Mouse (Mus musculus): ENCODE data around the gene March9. TPM values are rescaled to one million over a fixed set of nuclear protein-coding genes. Genes with fewer than 3 reads are reported as not detected.
"Not testable (repeated sequence)": the region's sequence is repeated elsewhere in the genome, so short reads cannot be mapped to it uniquely, and the experiment has no call there.

March9 gene
- polyA plus RNA-seq, 1 experiment from 2014 or later = 1.6 TPM

- 59% methylated on average over 4 of the region's 4 CpGs for WGBS
- H3K4me3 ChIP-seq = no peak overlapping the region
- no peaks in the 10 kb centered on the region for H3K9me3 ChIP-seq
- peaks cover 63% of the 10 kb centered on the region for H3K27me3 ChIP-seq (ENCODE audit: insufficient read depth, poor library complexity, severe bottlenecking)
- H3K36me3 ChIP-seq = no peaks in the 10 kb centered on the region
- H3K4me1 ChIP-seq (replicated peaks) = peaks cover 46% of the 10 kb centered on the region
- no peak for DNase-seq (ENCODE audit: low spot score)
- no peak overlapping the region for H3K27ac ChIP-seq
Observed at GRCm38 (mm10) chr10:127076082-127076481, 16.1 kb upstream of the March9 start.

DNA sequence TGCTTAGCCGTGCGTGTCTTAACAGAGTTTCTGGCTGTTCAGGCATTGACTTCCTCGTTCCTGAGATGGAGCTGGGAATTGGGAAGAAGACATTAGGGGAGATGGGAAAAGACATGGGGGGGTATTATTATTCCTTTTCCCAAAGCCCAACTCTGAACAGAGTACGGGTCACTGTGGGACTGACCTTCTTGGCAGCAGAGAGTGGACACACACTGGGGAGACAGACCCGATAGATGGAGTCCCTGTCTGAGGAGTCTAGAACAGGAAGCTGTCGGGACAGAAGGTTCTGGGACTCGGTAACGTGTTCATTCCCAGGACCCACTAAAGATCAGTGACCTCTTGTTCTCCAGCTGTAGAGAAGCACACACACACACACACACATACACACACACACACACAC, 15.7 kb upstream of the March9 start:
- Histone ChIP-seq H3K27me3 (ENCODE audit: insufficient read depth, poor library complexity, severe bottlenecking) (peaks cover 58% of the 10 kb centered on the region), H3K36me3 (no peaks in the 10 kb centered on the region), H3K4me3 (no peak overlapping the region), H3K27ac (no peak overlapping the region), H3K4me1 (replicated peaks) (peaks cover 46% of the 10 kb centered on the region), H3K9me3 (no peaks in the 10 kb centered on the region)
- WGBS = 75% methylated on average over 8 of the region's 8 CpGs
- DNase-seq (ENCODE audit: low spot score) = no peak

DNA sequence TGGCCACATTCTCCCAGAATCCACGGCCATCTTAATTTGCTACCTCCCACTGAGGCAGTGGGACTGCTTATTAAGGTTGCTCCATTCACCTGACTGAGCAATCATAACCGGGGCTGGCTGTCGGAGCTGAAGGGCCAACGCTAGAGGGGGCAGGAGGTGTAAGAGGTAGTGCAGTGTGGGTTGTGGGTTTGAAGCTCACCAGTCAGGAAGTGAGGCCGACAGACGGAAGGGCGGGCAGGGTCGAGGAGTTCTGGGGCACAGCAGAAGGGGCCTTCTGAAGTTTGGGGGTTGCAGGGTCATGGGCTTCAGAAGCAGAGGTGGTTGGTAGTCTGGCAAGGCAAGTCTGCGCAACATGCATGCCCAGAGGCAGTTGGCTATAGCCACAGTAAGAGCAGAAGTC, 15.1 kb upstream of the March9 start, which contains the start of gene Agap2:
Agap2 (plus strand) TSS at position 205 of the 400 bp plus-strand sequence.
- DNase-seq (ENCODE audit: low spot score) = no peak
- Histone ChIP-seq H3K9me3 (no peaks in the 10 kb centered on the region), H3K36me3 (no peaks in the 10 kb centered on the region), H3K4me3 (no peak within 1 kb of the TSS), H3K27me3 (ENCODE audit: insufficient read depth, poor library complexity, severe bottlenecking) (peaks cover 53% of the 10 kb centered on the region), H3K27ac (no peak within 1 kb of the TSS), H3K4me1 (replicated peaks) (peaks cover 42% of the 10 kb centered on the region)
- WGBS = 68% methylated on average over 9 of the region's 9 CpGs

DNA sequence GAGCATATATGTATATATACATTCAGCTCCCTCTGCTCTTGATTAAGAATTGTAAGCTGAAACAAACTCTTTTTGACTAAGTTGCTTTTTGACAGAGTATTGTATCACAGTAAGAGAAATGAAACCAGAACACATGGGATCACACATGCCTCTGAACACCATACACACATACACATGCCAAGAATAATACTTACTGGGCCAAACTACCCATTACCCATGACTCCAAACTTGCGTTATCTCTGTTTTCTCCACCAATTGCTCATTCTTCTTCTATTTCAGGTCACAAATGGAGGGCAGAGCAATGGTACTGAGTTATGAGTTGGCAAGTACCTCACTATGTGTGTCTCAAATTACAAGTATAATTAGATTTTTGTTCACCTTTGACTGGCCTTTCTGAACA, 14.0 kb upstream of the March9 start:
- Histone ChIP-seq H3K9me3 (no peaks in the 10 kb centered on the region), H3K4me1 (replicated peaks) (peaks cover 38% of the 10 kb centered on the region), H3K36me3 (no peaks in the 10 kb centered on the region), H3K4me3 (no peak overlapping the region), H3K27ac (no peak overlapping the region), H3K27me3 (ENCODE audit: insufficient read depth, poor library complexity, severe bottlenecking) (peaks cover 42% of the 10 kb centered on the region)
- DNase-seq (ENCODE audit: low spot score) = no peak
- 91% methylated on average over 1 of the region's 1 CpGs for WGBS

- DNase-seq (ENCODE audit: low spot score); H3K36me3 ChIP-seq; H3K4me3 ChIP-seq; H3K27ac ChIP-seq; H3K9me3 ChIP-seq: not testable (repeated sequence)
- peaks cover 31% of the 10 kb centered on the region for H3K27me3 ChIP-seq (ENCODE audit: insufficient read depth, poor library complexity, severe bottlenecking)
- H3K4me1 ChIP-seq (replicated peaks) = peaks cover 38% of the 10 kb centered on the region
- WGBS = 85% methylated on average over 2 of the region's 2 CpGs
Observed at GRCm38 (mm10) chr10:127072969-127073368, 13.0 kb upstream of the March9 start.

- H3K9me3 ChIP-seq; H3K27ac ChIP-seq; DNase-seq (ENCODE audit: low spot score); H3K4me3 ChIP-seq: not testable (repeated sequence)
- 89% methylated on average over 4 of the region's 4 CpGs for WGBS
- H3K27me3 ChIP-seq (ENCODE audit: insufficient read depth, poor library complexity, severe bottlenecking) = peaks cover 24% of the 10 kb centered on the region
- H3K36me3 ChIP-seq = peaks cover 16% of the 10 kb centered on the region
- H3K4me1 ChIP-seq (replicated peaks) = peaks cover 34% of the 10 kb centered on the region
Observed at GRCm38 (mm10) chr10:127072270-127072669, 12.3 kb upstream of the March9 start.

GRCm38 (mm10) chr10:127071203-127071602, 11.2 kb upstream of the March9 start:
- peaks cover 26% of the 10 kb centered on the region for H3K36me3 ChIP-seq
- peak overlapping the region; percentile 93; the same call in 1 of the 2 replicates for H3K27ac ChIP-seq
- H3K4me1 ChIP-seq (replicated peaks) = peaks cover 38% of the 10 kb centered on the region
- WGBS = 81% methylated on average over 9 of the region's 9 CpGs
- peaks cover 14% of the 10 kb centered on the region for H3K27me3 ChIP-seq (ENCODE audit: insufficient read depth, poor library complexity, severe bottlenecking)
- peak overlapping the region; percentile 74 for H3K4me3 ChIP-seq
- no peaks in the 10 kb centered on the region for H3K9me3 ChIP-seq
- no peak for DNase-seq (ENCODE audit: low spot score)

DNA sequence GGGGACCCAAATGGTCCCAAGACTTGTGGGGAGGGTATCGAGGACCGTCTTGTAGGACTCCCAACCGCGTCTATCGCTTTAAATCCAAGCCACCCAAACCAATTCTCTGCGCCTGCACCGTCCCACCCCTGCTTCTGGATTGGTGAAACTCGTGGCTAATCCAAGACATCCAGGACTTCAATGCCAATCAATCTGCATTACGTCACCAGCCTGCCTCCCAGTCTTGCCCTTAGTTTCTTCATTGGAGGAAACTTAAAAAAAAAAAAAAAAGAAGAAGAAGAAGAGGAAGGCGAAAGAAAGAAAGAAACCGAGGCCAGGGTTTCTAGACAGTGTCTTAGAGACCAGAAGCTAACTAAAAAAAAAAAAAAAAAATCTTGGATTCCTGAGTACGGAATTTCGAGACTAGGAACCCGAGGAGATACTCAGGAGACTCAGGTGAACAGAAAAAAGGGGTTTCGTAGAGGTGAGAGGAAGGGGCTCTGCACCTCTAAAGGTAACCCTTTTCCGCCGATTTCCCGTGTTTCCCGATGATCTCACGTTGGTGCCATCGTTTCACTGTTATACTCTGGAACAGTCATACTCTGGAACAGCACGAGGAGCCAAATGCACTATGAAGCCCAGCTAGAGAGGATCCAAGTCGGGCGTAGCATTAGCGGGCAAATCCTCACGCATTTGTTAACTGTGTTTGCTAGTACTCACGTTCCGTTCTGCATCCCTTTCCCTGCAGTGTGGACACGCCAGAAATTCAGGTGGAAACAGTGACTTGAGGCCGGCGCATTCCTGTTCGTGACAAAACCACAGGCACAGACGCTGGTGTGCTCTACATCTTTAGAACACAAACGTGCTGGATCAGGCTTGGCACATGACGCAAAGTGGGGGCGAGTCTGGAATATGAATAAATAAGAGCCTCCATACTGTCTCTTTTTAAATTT, 10.5 kb upstream of the March9 start, which contains the start of gene Tspan31:
Tspan31 (minus strand) TSS at position 75 of the 932 bp plus-strand sequence.
- H3K27ac ChIP-seq = peak within 1 kb of the TSS; percentile 93
- DNase-seq (ENCODE audit: low spot score) = peak; percentile 90
- peaks cover 34% of the 10 kb centered on the region for H3K36me3 ChIP-seq
- no peaks in the 10 kb centered on the region for H3K9me3 ChIP-seq
- H3K4me1 ChIP-seq (replicated peaks) = peaks cover 40% of the 10 kb centered on the region
- peaks cover 6% of the 10 kb centered on the region for H3K27me3 ChIP-seq (ENCODE audit: insufficient read depth, poor library complexity, severe bottlenecking)
- 4% methylated on average over 36 of the region's 36 CpGs for WGBS
- H3K4me3 ChIP-seq = peak within 1 kb of the TSS; percentile 74

DNA sequence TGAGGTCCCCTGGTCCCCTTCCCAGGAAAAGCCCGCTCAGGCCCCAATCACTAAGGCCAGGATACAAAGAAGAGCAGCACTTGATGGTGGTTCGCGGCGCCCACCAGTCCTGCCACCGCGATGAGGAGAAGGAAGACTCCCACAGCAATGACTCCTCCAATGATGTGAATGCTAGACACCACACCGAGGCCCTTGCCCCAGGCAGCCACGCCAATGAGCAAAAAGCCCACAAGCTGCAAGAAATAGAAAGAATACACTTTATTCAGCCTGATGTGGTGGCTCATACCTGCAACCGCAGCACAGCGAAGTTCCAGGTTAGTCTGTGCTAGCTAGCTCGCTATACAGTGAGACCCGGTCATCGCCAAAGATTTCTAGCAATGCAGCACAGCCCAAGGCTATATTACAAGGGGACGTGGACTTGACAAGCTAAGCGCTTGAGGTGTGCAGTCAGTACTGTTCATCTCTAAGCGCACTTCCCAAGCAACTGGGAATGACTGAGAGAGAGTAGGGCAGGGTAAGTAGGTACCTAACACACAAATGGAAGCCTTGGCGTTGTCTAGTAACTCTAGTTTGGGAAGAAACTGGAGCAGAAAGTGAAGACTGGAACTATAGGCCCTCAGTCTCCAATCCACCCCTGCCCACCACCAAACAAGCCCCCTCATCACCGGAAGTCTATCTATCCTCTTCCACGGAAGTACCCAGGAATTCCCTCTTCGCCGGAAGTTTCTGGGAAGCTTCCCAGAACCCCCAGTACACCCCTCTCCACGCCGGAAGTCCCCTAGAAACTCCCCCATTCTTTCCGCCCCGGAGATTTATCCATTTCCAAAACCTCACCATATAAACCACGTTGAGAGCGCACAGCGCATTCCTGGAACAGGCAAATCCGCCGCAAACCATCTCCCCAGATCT, 9.6 kb upstream of the March9 start:
- no peaks in the 10 kb centered on the region for H3K9me3 ChIP-seq
- peaks cover 43% of the 10 kb centered on the region for H3K36me3 ChIP-seq
- no peaks in the 10 kb centered on the region for H3K27me3 ChIP-seq (ENCODE audit: insufficient read depth, poor library complexity, severe bottlenecking)
- H3K27ac ChIP-seq = peak overlapping the region; percentile 93
- peaks cover 49% of the 10 kb centered on the region for H3K4me1 ChIP-seq (replicated peaks)
- H3K4me3 ChIP-seq = peak overlapping the region; percentile 74
- 9% methylated on average over 30 of the region's 30 CpGs for WGBS
- peak; percentile 46 for DNase-seq (ENCODE audit: low spot score)

GRCm38 (mm10) chr10:127068360-127069038, 8.5 kb upstream of the March9 start:
- Histone ChIP-seq H3K9me3 (no peaks in the 10 kb centered on the region), H3K27ac (peak overlapping the region; percentile 93), H3K4me1 (replicated peaks) (peaks cover 51% of the 10 kb centered on the region), H3K27me3 (ENCODE audit: insufficient read depth, poor library complexity, severe bottlenecking) (no peaks in the 10 kb centered on the region), H3K4me3 (peak overlapping the region; percentile 74), H3K36me3 (peaks cover 47% of the 10 kb centered on the region)
- WGBS = 88% methylated on average over 9 of the region's 9 CpGs
- no peak for DNase-seq (ENCODE audit: low spot score)

DNA sequence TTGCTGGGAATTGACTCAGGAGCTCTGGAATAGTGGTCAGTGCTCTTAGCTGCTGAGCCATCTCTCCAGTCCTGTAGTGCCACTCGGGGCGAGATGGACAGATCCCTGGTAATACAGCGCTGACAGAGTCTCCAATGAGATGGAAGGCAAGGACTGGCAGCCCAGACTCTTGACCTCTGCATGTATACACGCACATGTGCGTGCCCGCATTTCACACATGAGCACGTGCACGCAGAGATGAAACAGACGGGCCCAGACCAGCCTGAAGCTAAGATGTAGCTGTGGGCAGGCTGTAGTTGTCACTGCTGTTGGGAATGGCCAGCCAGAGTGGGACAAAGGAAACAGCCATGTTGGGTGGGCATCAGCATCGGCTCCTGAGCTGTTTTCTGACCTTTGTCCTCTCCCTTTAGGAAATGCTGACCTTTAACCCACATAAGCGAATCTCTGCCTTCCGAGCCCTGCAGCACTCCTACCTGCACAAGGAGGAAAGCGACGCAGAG, 6.6 kb upstream of the March9 start:
- Histone ChIP-seq H3K27ac (no peak overlapping the region), H3K4me1 (replicated peaks) (peaks cover 59% of the 10 kb centered on the region), H3K36me3 (peaks cover 47% of the 10 kb centered on the region), H3K27me3 (ENCODE audit: insufficient read depth, poor library complexity, severe bottlenecking) (peaks cover 7% of the 10 kb centered on the region; the same call in 1 of the 2 replicates), H3K4me3 (peak overlapping the region; percentile 20; the same call in 1 of the 2 replicates), H3K9me3 (no peaks in the 10 kb centered on the region)
- 88% methylated on average over 14 of the region's 14 CpGs for WGBS
- DNase-seq (ENCODE audit: low spot score) = no peak

- 91% methylated on average over 9 of the region's 9 CpGs for whole genome bisulfite sequencing
- Histone ChIP-seq H3K4me3 (no peak overlapping the region; the same call in 1 of the 2 replicates), H3K4me1 (replicated peaks) (peaks cover 60% of the 10 kb centered on the region), H3K9me3 (no peaks in the 10 kb centered on the region), H3K27me3 (ENCODE audit: insufficient read depth, poor library complexity, severe bottlenecking) (peaks cover 12% of the 10 kb centered on the region; the same call in 1 of the 2 replicates), H3K27ac (no peak overlapping the region), H3K36me3 (peaks cover 47% of the 10 kb centered on the region)
- no peak for DNase-seq (ENCODE audit: low spot score)
Observed at GRCm38 (mm10) chr10:127065981-127066380, 6.0 kb upstream of the March9 start.
